Mouse (Mus musculus): ENCODE measurements at regions not wholly inside any gene's neighbourhood (a gene's known extent, or its start where the extent isn't known, plus 50 kb on each side); places are given as distances from the start of the nearest gene placed in this dataset.
"Not testable (repeated sequence)": the region's sequence is repeated elsewhere in the genome, so short reads cannot be mapped to it uniquely, and the experiment has no call there.

- H3K27ac ChIP-seq = no peak overlapping the region
- H3K4me3 ChIP-seq = no peak overlapping the region
- no peak for TF ChIP-seq CTCF (conservative IDR thresholded peaks at IDR 0.05)
- DNase-seq (ENCODE audit: low spot score in 2 of 2) = no peak
Observed at GRCm38 (mm10) chr11:22573166-22573565, 61.3 kb downstream of the Tmem17 start.

- no peak overlapping the region for H3K27ac ChIP-seq
- no peak for DNase-seq (ENCODE audit: low spot score in 2 of 2)
- TF ChIP-seq CTCF (conservative IDR thresholded peaks at IDR 0.05) = no peak
- H3K4me3 ChIP-seq = no peak overlapping the region
Observed at GRCm38 (mm10) chr11:22573802-22574201, 61.9 kb downstream of the Tmem17 start.

- Histone ChIP-seq H3K4me3 (no peak overlapping the region), H3K27ac (no peak overlapping the region)
- DNase-seq (ENCODE audit: low spot score in 2 of 2) = no peak
- TF ChIP-seq CTCF (conservative IDR thresholded peaks at IDR 0.05) = no peak
Observed at GRCm38 (mm10) chr11:22574506-22574905, 62.6 kb downstream of the Tmem17 start.

- no peak for TF ChIP-seq CTCF (conservative IDR thresholded peaks at IDR 0.05)
- peak overlapping the region; percentile 78 for H3K27ac ChIP-seq
- H3K4me3 ChIP-seq = peak overlapping the region; percentile 17; the same call in 1 of the 2 replicates
- DNase-seq (ENCODE audit: low spot score in 2 of 2) = no peak
Observed at GRCm38 (mm10) chr11:22584100-22584487, 72.2 kb downstream of the Tmem17 start.

GRCm38 (mm10) chr11:22584488-22585158 is 72.7 kb downstream of the Tmem17 start:
- Histone ChIP-seq H3K27ac (peak overlapping the region; percentile 81), H3K4me3 (peak overlapping the region; percentile 38)
- peak in 1 of 2 experiments; percentile 61 for DNase-seq (ENCODE audit: low spot score in 2 of 2)
- no peak for TF ChIP-seq CTCF (conservative IDR thresholded peaks at IDR 0.05)

GRCm38 (mm10) chr11:22587691-22588241 is 75.9 kb downstream of the Tmem17 start:
- TF ChIP-seq CTCF (conservative IDR thresholded peaks at IDR 0.05) = no peak
- no peak overlapping the region for H3K4me3 ChIP-seq
- peak overlapping the region; percentile 61; the same call in 1 of the 2 replicates for H3K27ac ChIP-seq
- DNase-seq (ENCODE audit: low spot score in 2 of 2) = peak; percentile 27 to 66

- no peak for TF ChIP-seq CTCF (conservative IDR thresholded peaks at IDR 0.05)
- no peak for DNase-seq (ENCODE audit: low spot score in 2 of 2)
- H3K27ac ChIP-seq = peak overlapping the region; percentile 61; the same call in 1 of the 2 replicates
- H3K4me3 ChIP-seq = no peak overlapping the region
Observed at GRCm38 (mm10) chr11:22588546-22588945, 76.7 kb downstream of the Tmem17 start.

- H3K27ac ChIP-seq = no peak overlapping the region
- no peak overlapping the region for H3K4me3 ChIP-seq
- no peak for TF ChIP-seq CTCF (conservative IDR thresholded peaks at IDR 0.05)
- no peak for DNase-seq (ENCODE audit: low spot score in 2 of 2)
Observed at GRCm38 (mm10) chr11:22589901-22590300, 78.0 kb downstream of the Tmem17 start.

GRCm38 (mm10) chr11:22591050-22591449 is 79.2 kb downstream of the Tmem17 start:
- not testable (repeated sequence) for DNase-seq (ENCODE audit: low spot score in 2 of 2); H3K27ac ChIP-seq; H3K4me3 ChIP-seq

GRCm38 (mm10) chr11:22592706-22593105 is 80.8 kb downstream of the Tmem17 start:
- no peak for DNase-seq (ENCODE audit: low spot score in 2 of 2)
- no peak for TF ChIP-seq CTCF (conservative IDR thresholded peaks at IDR 0.05)
- no peak overlapping the region for H3K4me3 ChIP-seq
- no peak overlapping the region for H3K27ac ChIP-seq

GRCm38 (mm10) chr11:22596076-22596804 is 84.4 kb downstream of the Tmem17 start:
- Histone ChIP-seq H3K27ac (no peak overlapping the region), H3K4me3 (no peak overlapping the region)
- TF ChIP-seq CTCF (conservative IDR thresholded peaks at IDR 0.05) = no peak
- no peak for DNase-seq (ENCODE audit: low spot score in 2 of 2)

- Histone ChIP-seq H3K4me3 (no peak overlapping the region), H3K27ac (no peak overlapping the region)
- TF ChIP-seq CTCF (conservative IDR thresholded peaks at IDR 0.05) = no peak
- DNase-seq (ENCODE audit: low spot score in 2 of 2) = no peak
Observed at GRCm38 (mm10) chr11:22596805-22597149, 84.9 kb downstream of the Tmem17 start.

GRCm38 (mm10) chr11:22600370-22600769 is 88.5 kb downstream of the Tmem17 start:
- H3K4me3 ChIP-seq = no peak overlapping the region
- H3K27ac ChIP-seq = no peak overlapping the region
- TF ChIP-seq CTCF (conservative IDR thresholded peaks at IDR 0.05) = no peak
- DNase-seq (ENCODE audit: low spot score in 2 of 2) = no peak

- Histone ChIP-seq H3K4me3 (no peak overlapping the region), H3K27ac (no peak overlapping the region)
- no peak for DNase-seq (ENCODE audit: low spot score in 2 of 2)
- no peak for TF ChIP-seq CTCF (conservative IDR thresholded peaks at IDR 0.05)
Observed at GRCm38 (mm10) chr11:22601977-22602376, 90.1 kb downstream of the Tmem17 start.

Measured in layer of hippocampus, adult 2 months (tissue).